Mouse (Mus musculus) small intestine, adult 2 months (tissue): Measurements from ENCODE around the gene Slc35b1. TPM values are rescaled to one million over a fixed set of nuclear protein-coding genes. Genes with fewer than 3 reads are reported as not detected.

ENCODE experiments used
- H3K27ac ChIP-seq: fragments of 200-500 bp; 2 replicates; pipeline ENCODE4 v1.5.1; 2012; ENCODE audit warnings: low read depth, low read length, control low read depth, inconsistent platforms; ENCODE audit not compliant: insufficient read depth
- H3K27me3 ChIP-seq: fragments of 200-500 bp; 2 replicates; pipeline ENCODE4 v1.6.1; 2012; ENCODE audit warnings: mild to moderate bottlenecking, moderate library complexity, low read length, inconsistent platforms; ENCODE audit not compliant: control insufficient read depth, insufficient read depth
- H3K36me3 ChIP-seq: fragments of 200-500 bp; 2 replicates; pipeline ENCODE4 v1.6.1; 2012; ENCODE audit warnings: mild to moderate bottlenecking, low read length, control low read depth, inconsistent platforms; ENCODE audit not compliant: control insufficient read depth, insufficient read depth
- H3K4me1 ChIP-seq: fragments of 200-500 bp; 2 replicates; pipeline ENCODE4 v1.6.1; 2012; ENCODE audit warnings: low read length, inconsistent platforms, mixed read lengths; ENCODE audit not compliant: control insufficient read depth, insufficient read depth, insufficient read length
- H3K4me3 ChIP-seq: fragments of 200-500 bp; 2 replicates; pipeline ENCODE4 v1.5.1; 2012; ENCODE audit warnings: low read depth, mild to moderate bottlenecking, control low read depth, inconsistent platforms, low read length, moderate library complexity
- CTCF ChIP-seq: fragments of 200-500 bp; IDR thresholded peaks from 2 replicates; pipeline ENCODE4 v1.5.1; 2012; ENCODE audit warnings: low read depth, mild to moderate bottlenecking, control low read depth, inconsistent platforms, low read length, moderate library complexity, mixed read lengths; ENCODE audit not compliant: insufficient replicate concordance, insufficient read length; ENCODE audit errors: extremely low read depth
- POLR2A ChIP-seq: fragments of 200-500 bp; IDR thresholded peaks from 2 replicates; pipeline ENCODE4 v1.6.1; 2012; ENCODE audit warnings: low read depth, mild to moderate bottlenecking, control low read depth, inconsistent platforms, low read length, moderate library complexity
- WGBS: fragments of 180-500 bp; shearing (Covaris S2); methylation state at CpG from one replicate; pipeline ENCODE4 v1.1.7; 2018; 5-methylcytosine and 5-hydroxymethylcytosine counted together
- polyA plus RNA-seq: library from polyadenylated mRNA; depleted of rRNA; stranded (reverse); fragments of >200 nt; gene quantifications from 2 replicates; pipeline ENCODE4 v1.2.3, GENCODE M21; 2012

Gene Slc35b1
- polyA plus RNA-seq, 1 experiment: 151 TPM

- Histone ChIP-seq H3K4me3 (no peak overlapping the region), H3K27me3 (no peaks in the 10 kb centered on the region), H3K4me1 (peaks cover 19% of the 10 kb centered on the region), H3K27ac (peak overlapping the region; percentile 98), H3K36me3 (peaks cover 47% of the 10 kb centered on the region)
- 27% methylated on average over 3 of the region's 3 CpGs for WGBS
- TF ChIP-seq POLR2A: no peak
- peak; percentile 41; the same call in 1 of the 2 replicates for TF ChIP-seq CTCF
Measured at GRCm38 (mm10) chr11:95389006-95389405, 4.5 kb downstream of the Slc35b1 start.

DNA sequence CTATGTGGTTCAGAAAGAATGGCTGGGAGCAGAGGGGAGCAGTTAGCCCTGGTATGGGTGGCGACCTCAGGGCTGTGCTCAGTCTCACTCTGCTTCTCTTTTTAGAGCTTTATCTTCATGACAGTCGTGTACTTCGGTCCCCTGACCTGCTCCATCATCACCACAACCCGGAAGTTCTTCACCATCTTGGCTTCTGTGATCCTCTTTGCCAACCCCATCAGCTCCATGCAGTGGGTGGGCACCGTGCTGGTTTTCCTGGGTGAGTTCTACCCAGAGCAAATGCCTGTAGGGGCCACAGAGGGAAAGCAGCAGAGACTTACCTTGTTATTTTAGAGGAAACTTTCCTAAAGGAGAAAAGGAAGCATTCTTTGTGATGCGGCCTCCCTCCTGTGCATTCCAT, 5.9 kb downstream of the Slc35b1 start:
- Histone ChIP-seq H3K27ac (no peak overlapping the region), H3K4me3 (no peak overlapping the region), H3K27me3 (no peaks in the 10 kb centered on the region), H3K36me3 (peaks cover 47% of the 10 kb centered on the region), H3K4me1 (peaks cover 19% of the 10 kb centered on the region)
- WGBS: 88% methylated on average over 6 of the region's 6 CpGs
- no peak for TF ChIP-seq POLR2A
- no peak for TF ChIP-seq CTCF

- TF ChIP-seq CTCF (no peak), POLR2A (no peak)
- peaks cover 19% of the 10 kb centered on the region for H3K4me1 ChIP-seq
- H3K27ac ChIP-seq: no peak overlapping the region
- H3K36me3 ChIP-seq: peaks cover 47% of the 10 kb centered on the region
- no peaks in the 10 kb centered on the region for H3K27me3 ChIP-seq
- WGBS: 75% methylated on average over 4 of the region's 4 CpGs
- no peak overlapping the region for H3K4me3 ChIP-seq
Measured at GRCm38 (mm10) chr11:95391201-95391600, 6.7 kb downstream of the Slc35b1 start.

DNA sequence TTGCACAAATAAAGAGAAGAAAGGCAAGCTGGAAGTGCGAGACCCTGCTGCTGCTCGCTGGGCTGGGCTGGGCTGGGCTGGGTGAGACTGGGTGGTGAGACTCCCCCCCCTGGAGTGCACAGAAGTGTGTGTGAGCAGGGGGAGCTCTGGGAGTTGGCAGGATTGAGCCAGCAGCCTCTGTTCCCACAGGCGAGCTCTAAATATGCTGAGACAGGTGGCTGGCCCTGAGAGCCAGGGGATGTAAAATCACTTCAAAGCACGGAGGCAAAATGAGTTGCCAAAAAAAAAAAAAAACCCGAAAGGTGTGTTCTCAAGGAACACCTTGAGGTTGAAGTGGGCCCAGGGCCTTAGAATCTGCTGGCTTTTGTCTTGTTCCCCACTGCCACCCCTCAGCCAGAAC, 7.3 kb downstream of the Slc35b1 start:
- no peak for TF ChIP-seq POLR2A
- no peak for TF ChIP-seq CTCF
- H3K4me3 ChIP-seq: no peak overlapping the region
- 78% methylated on average over 5 of the region's 5 CpGs for WGBS
- H3K4me1 ChIP-seq: peaks cover 14% of the 10 kb centered on the region
- H3K27me3 ChIP-seq: no peaks in the 10 kb centered on the region
- H3K36me3 ChIP-seq: peaks cover 43% of the 10 kb centered on the region
- H3K27ac ChIP-seq: no peak overlapping the region

GRCm38 (mm10) chr11:95392223-95392667, 7.8 kb downstream of the Slc35b1 start:
- TF ChIP-seq POLR2A: no peak
- TF ChIP-seq CTCF: no peak
- H3K4me3 ChIP-seq: no peak overlapping the region
- H3K36me3 ChIP-seq: peaks cover 39% of the 10 kb centered on the region
- peaks cover 10% of the 10 kb centered on the region for H3K4me1 ChIP-seq
- H3K27me3 ChIP-seq: no peaks in the 10 kb centered on the region
- WGBS: 60% methylated on average over 7 of the region's 7 CpGs
- no peak overlapping the region for H3K27ac ChIP-seq

DNA sequence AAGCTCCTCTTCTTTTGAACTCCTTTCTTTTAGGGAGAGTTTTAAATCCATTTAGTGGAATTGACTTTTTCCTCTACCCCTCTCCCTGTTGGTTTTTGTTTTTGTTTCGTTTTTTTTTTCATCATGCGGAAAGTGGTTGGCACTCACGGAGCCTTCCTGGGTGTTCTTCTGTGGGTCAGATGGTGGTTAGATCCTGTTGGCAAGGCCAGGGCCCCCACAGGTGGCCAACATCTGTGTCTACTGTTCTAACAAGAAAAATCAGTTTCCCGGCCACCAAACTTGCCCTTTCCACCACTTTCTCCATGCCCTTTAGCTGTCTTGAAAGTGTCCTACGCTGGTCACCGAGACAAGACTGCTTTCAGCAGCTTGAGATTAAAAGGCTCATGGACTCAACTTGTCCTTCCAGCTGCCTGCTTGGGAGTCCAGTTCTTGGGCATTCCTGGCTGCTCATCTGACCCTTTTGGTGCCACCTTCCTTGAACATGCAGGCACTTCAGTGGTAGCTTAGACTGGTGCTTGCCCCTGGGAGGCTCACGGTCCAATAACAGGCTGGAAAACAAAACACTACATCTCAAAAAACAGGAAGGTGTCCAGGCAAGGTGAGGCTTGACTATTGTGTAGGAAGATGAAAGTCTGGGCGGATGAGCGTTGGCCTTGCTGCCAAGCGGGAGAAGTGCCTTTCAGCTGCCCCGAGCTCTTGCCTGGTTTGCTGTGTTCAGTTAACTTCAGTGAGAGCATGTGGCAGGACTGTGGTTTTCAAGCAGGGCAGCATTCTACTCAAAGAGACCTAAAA, 8.4 kb downstream of the Slc35b1 start:
- H3K27me3 ChIP-seq: no peaks in the 10 kb centered on the region
- no peak overlapping the region for H3K4me3 ChIP-seq
- 82% methylated on average over 11 of the region's 11 CpGs for WGBS
- no peak overlapping the region for H3K27ac ChIP-seq
- peaks cover 38% of the 10 kb centered on the region for H3K36me3 ChIP-seq
- TF ChIP-seq POLR2A (no peak), CTCF (no peak)
- H3K4me1 ChIP-seq: peaks cover 6% of the 10 kb centered on the region

DNA sequence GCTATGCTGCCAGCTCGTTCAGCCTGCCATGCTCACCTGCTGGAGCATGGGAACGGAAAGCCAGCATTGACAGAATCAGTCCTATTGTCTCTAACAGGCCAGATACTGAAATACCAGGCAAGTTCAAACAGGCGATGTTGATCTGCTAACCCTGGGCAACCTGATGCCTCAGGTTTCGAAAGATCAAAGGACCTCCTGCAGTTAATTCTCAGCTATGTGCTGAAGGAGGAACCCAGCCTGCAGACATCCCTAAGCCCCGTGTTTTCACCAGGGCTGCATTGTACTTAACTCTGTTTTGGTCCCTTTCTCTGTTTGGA, 9.0 kb downstream of the Slc35b1 start:
- H3K36me3 ChIP-seq: peaks cover 33% of the 10 kb centered on the region
- no peak overlapping the region for H3K4me3 ChIP-seq
- H3K27me3 ChIP-seq: no peaks in the 10 kb centered on the region
- peaks cover 1% of the 10 kb centered on the region for H3K4me1 ChIP-seq
- TF ChIP-seq POLR2A: no peak
- TF ChIP-seq CTCF: no peak
- H3K27ac ChIP-seq: no peak overlapping the region
- WGBS: 61% methylated on average over 5 of the region's 5 CpGs
